Mouse (Mus musculus) heart, embryonic 13.5 days (tissue): ENCODE measurements around the gene Gcn1l1. TPM values are rescaled to one million over a fixed set of nuclear protein-coding genes. Genes with fewer than 3 reads are reported as not detected.

Experiments
- ATAC-seq: fragments of 200-750 bp; cut with Nextera tagmentation; 2 replicates; pipeline ENCODE4 v1.8.0; 2017; ENCODE audit warnings: moderate TSS enrichment; ENCODE audit not compliant: insufficient number of reproducible peaks, low FRiP score, low TSS enrichment; ENCODE audit errors: extremely low read depth
- H3K27ac ChIP-seq: fragments of 300-500 bp; sonication (generic); replicated peaks from 2 replicates; pipeline ENCODE4 v1.5.1; 2015; ENCODE audit warnings: moderate library complexity, mild to moderate bottlenecking, inconsistent platforms
- H3K27me3 ChIP-seq: fragments of 300-500 bp; sonication (generic); replicated peaks from 2 replicates; pipeline ENCODE4 v1.6.1; 2015; ENCODE audit warnings: mild to moderate bottlenecking, inconsistent platforms
- H3K36me3 ChIP-seq: fragments of 300-500 bp; sonication (generic); 2 replicates; pipeline ENCODE4 v1.6.1; 2015; ENCODE audit warnings: mild to moderate bottlenecking, inconsistent platforms
- H3K4me1 ChIP-seq: fragments of 300-500 bp; sonication (generic); 2 replicates; pipeline ENCODE4 v1.6.1; 2015; ENCODE audit warnings: inconsistent platforms
- H3K4me2 ChIP-seq: fragments of 300-500 bp; sonication (generic); 2 replicates; pipeline ENCODE4 v1.6.1; 2015; ENCODE audit warnings: inconsistent platforms, mild to moderate bottlenecking, moderate library complexity
- H3K4me3 ChIP-seq: fragments of 300-500 bp; sonication (generic); 2 replicates; pipeline ENCODE4 v1.5.1; 2015; ENCODE audit warnings: moderate library complexity, mild to moderate bottlenecking, inconsistent platforms
- H3K9ac ChIP-seq: fragments of 300-500 bp; sonication (generic); 2 replicates; pipeline ENCODE4 v1.6.1; 2015; ENCODE audit warnings: inconsistent platforms, mild to moderate bottlenecking, moderate library complexity
- H3K9me3 ChIP-seq: fragments of 300-500 bp; sonication (generic); 2 replicates; pipeline ENCODE4 v1.6.1; 2016; ENCODE audit warnings: inconsistent platforms
- WGBS: fragments of 180-500 bp; shearing (Covaris S2); methylation state at CpG from one replicate; pipeline ENCODE4 v1.1.7; 2015; ENCODE audit warnings: mixed read lengths; 5-methylcytosine and 5-hydroxymethylcytosine counted together
- polyA plus RNA-seq: library from polyadenylated mRNA; unstranded; fragments of >200 nt; fragmentation: Nextera tagmentation; extraction: Ambion mirVana; gene quantifications from 2 replicates; pipeline ENCODE4 v1.2.1, GENCODE M21; 2015

Gene Gcn1l1
- polyA plus RNA-seq, 1 experiment from 2014 or later = 26.7 TPM

GRCm38 (mm10) chr5:115524471-115524870, 40.6 kb upstream of the Gcn1l1 start:
- peaks cover 17% of the 10 kb centered on the region for H3K36me3 ChIP-seq
- no peak for ATAC-seq
- peak overlapping the region; percentile 86 for H3K27ac ChIP-seq
- H3K4me3 ChIP-seq = peak overlapping the region; percentile 32
- 42% methylated on average over 12 of the region's 12 CpGs for WGBS
- H3K9me3 ChIP-seq = no peaks in the 10 kb centered on the region
- H3K4me2 ChIP-seq = peak overlapping the region; percentile 64
- peaks cover 86% of the 10 kb centered on the region for H3K4me1 ChIP-seq
- peak overlapping the region; percentile 74 for H3K9ac ChIP-seq
- no peaks in the 10 kb centered on the region for H3K27me3 ChIP-seq

GRCm38 (mm10) chr5:115525416-115525815, 39.6 kb upstream of the Gcn1l1 start:
- Histone ChIP-seq H3K36me3 (peaks cover 17% of the 10 kb centered on the region), H3K4me2 (no peak overlapping the region), H3K4me1 (peaks cover 90% of the 10 kb centered on the region), H3K4me3 (no peak overlapping the region), H3K27ac (no peak overlapping the region; the same call in 1 of the 2 replicates), H3K27me3 (no peaks in the 10 kb centered on the region), H3K9me3 (no peaks in the 10 kb centered on the region), H3K9ac (0 out of 2 replicates have a peak overlapping the region, but pooled peaks have one; percentile 33)
- WGBS = 91% methylated on average over 4 of the region's 4 CpGs
- ATAC-seq = no peak

GRCm38 (mm10) chr5:115525943-115526342, 39.1 kb upstream of the Gcn1l1 start:
- Histone ChIP-seq H3K27ac (no peak overlapping the region; the same call in 1 of the 2 replicates), H3K9me3 (no peaks in the 10 kb centered on the region), H3K36me3 (peaks cover 17% of the 10 kb centered on the region), H3K4me3 (no peak overlapping the region), H3K9ac (peak overlapping the region; percentile 33; the same call in 1 of the 2 replicates), H3K4me1 (peaks cover 90% of the 10 kb centered on the region), H3K27me3 (no peaks in the 10 kb centered on the region), H3K4me2 (no peak overlapping the region)
- ATAC-seq = no peak
- WGBS = 73% methylated on average over 9 of the region's 9 CpGs

- Histone ChIP-seq H3K27ac (no peak overlapping the region; the same call in 1 of the 2 replicates), H3K9ac (peak overlapping the region; percentile 33; the same call in 1 of the 2 replicates), H3K4me1 (peaks cover 90% of the 10 kb centered on the region), H3K36me3 (peaks cover 17% of the 10 kb centered on the region), H3K4me3 (no peak overlapping the region), H3K27me3 (no peaks in the 10 kb centered on the region), H3K4me2 (no peak overlapping the region), H3K9me3 (no peaks in the 10 kb centered on the region)
- WGBS = 83% methylated on average over 17 of the region's 17 CpGs
- no peak for ATAC-seq
Measured at GRCm38 (mm10) chr5:115526456-115527202, 38.4 kb upstream of the Gcn1l1 start.

GRCm38 (mm10) chr5:115528128-115528527, 36.9 kb upstream of the Gcn1l1 start:
- H3K27me3 ChIP-seq = no peaks in the 10 kb centered on the region
- no peak overlapping the region for H3K4me3 ChIP-seq
- ATAC-seq = no peak
- H3K9ac ChIP-seq = no peak overlapping the region
- H3K27ac ChIP-seq = no peak overlapping the region
- 70% methylated on average over 5 of the region's 5 CpGs for WGBS
- peaks cover 17% of the 10 kb centered on the region for H3K36me3 ChIP-seq
- H3K9me3 ChIP-seq = no peaks in the 10 kb centered on the region
- no peak overlapping the region for H3K4me2 ChIP-seq
- H3K4me1 ChIP-seq = peaks cover 90% of the 10 kb centered on the region

- Histone ChIP-seq H3K9me3 (no peaks in the 10 kb centered on the region), H3K27ac (peak overlapping the region; percentile 95), H3K4me2 (peak overlapping the region; percentile 27), H3K4me1 (peaks cover 90% of the 10 kb centered on the region), H3K4me3 (no peak overlapping the region), H3K36me3 (peaks cover 17% of the 10 kb centered on the region), H3K9ac (peak overlapping the region; percentile 64), H3K27me3 (no peaks in the 10 kb centered on the region)
- ATAC-seq = no peak
- 25% methylated on average over 8 of the region's 8 CpGs for WGBS
Measured at GRCm38 (mm10) chr5:115529364-115529741, 35.7 kb upstream of the Gcn1l1 start.

GRCm38 (mm10) chr5:115529742-115530446, 35.2 kb upstream of the Gcn1l1 start:
- Histone ChIP-seq H3K27me3 (no peaks in the 10 kb centered on the region), H3K4me3 (no peak overlapping the region), H3K9ac (peak overlapping the region; percentile 64), H3K4me1 (peaks cover 90% of the 10 kb centered on the region), H3K4me2 (peak overlapping the region; percentile 27), H3K9me3 (no peaks in the 10 kb centered on the region), H3K27ac (peak overlapping the region; percentile 95), H3K36me3 (peaks cover 17% of the 10 kb centered on the region)
- 32% methylated on average over 7 of the region's 7 CpGs for WGBS
- ATAC-seq = no peak

GRCm38 (mm10) chr5:115530447-115530809, 34.6 kb upstream of the Gcn1l1 start:
- Histone ChIP-seq H3K4me2 (peak overlapping the region; percentile 27), H3K27ac (peak overlapping the region; percentile 95), H3K9me3 (no peaks in the 10 kb centered on the region), H3K4me3 (no peak overlapping the region), H3K9ac (peak overlapping the region; percentile 64), H3K36me3 (peaks cover 14% of the 10 kb centered on the region), H3K27me3 (no peaks in the 10 kb centered on the region), H3K4me1 (peaks cover 90% of the 10 kb centered on the region)
- ATAC-seq = no peak
- WGBS = 37% methylated on average over 8 of the region's 8 CpGs

GRCm38 (mm10) chr5:115531671-115532270, 33.3 kb upstream of the Gcn1l1 start:
- 21% methylated on average over 18 of the region's 18 CpGs for WGBS
- H3K36me3 ChIP-seq = peaks cover 7% of the 10 kb centered on the region
- ATAC-seq = peak; percentile 47
- peak overlapping the region; percentile 95 for H3K27ac ChIP-seq
- H3K4me3 ChIP-seq = peak overlapping the region; percentile 18
- no peaks in the 10 kb centered on the region for H3K27me3 ChIP-seq
- H3K9me3 ChIP-seq = no peaks in the 10 kb centered on the region
- peak overlapping the region; percentile 56 for H3K4me2 ChIP-seq
- peak overlapping the region; percentile 64 for H3K9ac ChIP-seq
- H3K4me1 ChIP-seq = peaks cover 90% of the 10 kb centered on the region

GRCm38 (mm10) chr5:115534290-115534731, 30.7 kb upstream of the Gcn1l1 start:
- no peak for ATAC-seq
- peak overlapping the region; percentile 23 for H3K4me3 ChIP-seq
- 8% methylated on average over 16 of the region's 16 CpGs for WGBS

GRCm38 (mm10) chr5:115534856-115535255, 30.2 kb upstream of the Gcn1l1 start:
- Histone ChIP-seq H3K27ac (peak overlapping the region; percentile 95), H3K4me1 (peaks cover 80% of the 10 kb centered on the region), H3K36me3 (no peaks in the 10 kb centered on the region), H3K27me3 (no peaks in the 10 kb centered on the region), H3K9ac (peak overlapping the region; percentile 71), H3K9me3 (no peaks in the 10 kb centered on the region), H3K4me3 (peak overlapping the region; percentile 23; the same call in 1 of the 2 replicates), H3K4me2 (peak overlapping the region; percentile 55)
- 33% methylated on average over 8 of the region's 8 CpGs for WGBS
- no peak for ATAC-seq

More at GRCm38 (mm10) chr5:115534290-115534731, 30.7 kb upstream of the Gcn1l1 start:
- H3K27ac ChIP-seq = peak overlapping the region; percentile 95
- peak overlapping the region; percentile 55 for H3K4me2 ChIP-seq
- H3K9ac ChIP-seq = peak overlapping the region; percentile 71
- H3K9me3 ChIP-seq = no peaks in the 10 kb centered on the region
- peaks cover 86% of the 10 kb centered on the region for H3K4me1 ChIP-seq
- H3K27me3 ChIP-seq = no peaks in the 10 kb centered on the region
- H3K36me3 ChIP-seq = no peaks in the 10 kb centered on the region
